In the genomic region with DNA sequence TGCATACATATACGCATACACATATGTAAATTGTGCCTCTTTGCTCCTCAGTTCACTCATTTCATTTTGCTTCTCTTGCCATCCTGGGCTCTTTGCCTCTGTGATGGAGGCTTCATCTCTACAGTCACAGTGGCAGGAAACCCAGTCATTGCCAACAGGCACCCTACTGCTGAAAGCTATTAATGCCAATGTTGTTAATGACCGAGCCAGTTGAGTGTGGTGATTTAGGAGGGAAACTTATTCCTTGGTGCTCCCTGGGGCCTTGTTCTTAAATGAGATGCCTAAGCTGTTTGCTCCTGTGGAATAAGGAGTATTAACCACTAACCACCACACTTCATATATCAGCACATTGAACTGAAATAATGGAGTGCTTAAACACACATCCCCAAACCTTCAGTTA, we compare ENCODE assay signal across 18 mouse cellular contexts.
DNase-seq lines count a peak whose midpoint lies in the region.
"Had no signal": no experiment of that assay in that cellular context is flagged by ENCODE, and none has a peak within 500 bp of the region (broad histone marks: within the 10 kb centered on the region; RNA-seq: fewer than 3 reads in every experiment).

No protein-coding gene starts in this region.

- DNase-seq in left cerebral cortex, postnatal 4 days = peak; percentile 44
- DNase-seq in left cerebral cortex, adult 18-20 months (ENCODE audit: low spot score in 2 of 2) = no peak
- peak; percentile 61 for DNase-seq in cerebellum, adult 11-12 months
- peak; percentile 75 for DNase-seq in cerebellum, adult 9-10 months
- peak; percentile 25 for DNase-seq in forelimb bud, embryonic 11.5 days (ENCODE audit: low read depth, low spot score)
- DNase-seq in urinary bladder, postnatal 25 days (ENCODE audit: low spot score) = no peak
- DNase-seq in kidney, postnatal 10 days = no peak
- no peak for DNase-seq in retina, postnatal 1 day
- DNase-seq: adrenal gland, postnatal 36 days; B cell, adult 2 months; gastrocnemius, postnatal 14 days; heart, adult 18-20 months; heart, postnatal 10 days; kidney, postnatal 4 days; liver; lung, postnatal 10 days; right cerebral cortex, postnatal 14 days; spleen, adult 18-20 months had no signal

- intact Hi-C loops in left cerebral cortex, postnatal 4 days (cut with DNase I) = no loop called here

Comparison
In these comparisons a context has a peak if more than half of its experiments do, and no peak if none do; other contexts are left out.
1. DNase-seq: peak in left cerebral cortex, postnatal 4 days (single experiment), cerebellum, adult 11-12 months (single experiment), cerebellum, adult 9-10 months (single experiment) and forelimb bud, embryonic 11.5 days (single experiment); none in left cerebral cortex, adult 18-20 months (0 of 2), urinary bladder, postnatal 25 days (single experiment), kidney, postnatal 10 days (single experiment) and retina, postnatal 1 day (single experiment).